ENCODE assay signal across 30 mouse cellular contexts in genomic region chr5:24798639-24799038, GRCm38 (mm10). TPM values are rescaled to one million over a fixed set of nuclear protein-coding genes. Genes with fewer than 3 reads are reported as not detected.
DNase-seq lines count a peak whose midpoint lies in the region; ATAC-seq and TF ChIP-seq lines count a peak whose summit lies in the region.
"Had no signal": no experiment of that assay in that cellular context is flagged by ENCODE, and none has a peak within 500 bp of the region (broad histone marks: within the 10 kb centered on the region; RNA-seq: fewer than 3 reads in every experiment).

No protein-coding gene starts in this region.

- ATAC-seq in liver, embryonic 11.5 days (replicated peaks; ENCODE audit: low FRiP score), result no peak
- ATAC-seq: forebrain, embryonic 15.5 days; liver, postnatal 0 days; Patski had no signal

- no peaks in the 10 kb centered on the region for H3K9me3 ChIP-seq in liver, embryonic 11.5 days (ENCODE audit: control insufficient read depth, low read length)
- H3K9me3 ChIP-seq: embryonic facial prominence, embryonic 13.5 days; forebrain, embryonic 15.5 days; G1E; heart, embryonic 15.5 days; hindbrain, embryonic 13.5 days; limb, embryonic 10.5 days; midbrain, embryonic 12.5 days; neural tube, embryonic 15.5 days had no signal

- H3K27me3 ChIP-seq in liver, adult 2 months (ENCODE audit: control insufficient read depth, insufficient read depth, low read length), result no peaks in the 10 kb centered on the region
- no peaks in the 10 kb centered on the region for H3K27me3 ChIP-seq in liver, embryonic 11.5 days (replicated peaks; ENCODE audit: control insufficient read depth, insufficient read depth, low read length)
- H3K27me3 ChIP-seq: CH12.LX; embryonic facial prominence, embryonic 13.5 days; forebrain, embryonic 15.5 days; heart, embryonic 15.5 days; hindbrain, embryonic 13.5 days; midbrain, embryonic 12.5 days; neural tube, embryonic 15.5 days; Patski had no signal

- H3K36me3 ChIP-seq in liver, adult 2 months (ENCODE audit: control insufficient read depth, insufficient read depth, low read length), result peaks cover 9% of the 10 kb centered on the region; the same call in 1 of the 2 replicates
- peaks cover 7% of the 10 kb centered on the region for H3K36me3 ChIP-seq in liver, embryonic 11.5 days (ENCODE audit: control insufficient read depth, insufficient read depth, low read length)

- no peak overlapping the region for H3K4me3 ChIP-seq in liver, adult 2 months (ENCODE audit: insufficient read depth, low read depth, low read length)
- H3K4me3 ChIP-seq in liver, embryonic 11.5 days (ENCODE audit: low read depth, low read length), result no peak overlapping the region
- H3K4me3 ChIP-seq: embryonic facial prominence, embryonic 13.5 days; forebrain, embryonic 15.5 days; heart, embryonic 15.5 days; hindbrain, embryonic 13.5 days; limb, embryonic 10.5 days; midbrain, embryonic 12.5 days; neural tube, embryonic 15.5 days had no signal

- WGBS in liver, adult 2 months, result 46% methylated on average over 10 of the region's 10 CpGs
- 83% methylated on average over 10 of the region's 10 CpGs for WGBS in liver, embryonic 11.5 days

- H3K4me2 ChIP-seq in liver, embryonic 11.5 days, result no peak overlapping the region
- H3K4me2 ChIP-seq: embryonic facial prominence, embryonic 13.5 days; forebrain, embryonic 15.5 days; heart, embryonic 15.5 days; hindbrain, embryonic 13.5 days; midbrain, embryonic 12.5 days; neural tube, embryonic 15.5 days had no signal

- no peaks in the 10 kb centered on the region for H3K79me2 ChIP-seq in liver, adult 2 months (ENCODE audit: control insufficient read depth, insufficient read depth, low read length)

- no peaks in the 10 kb centered on the region for H3K4me1 ChIP-seq in liver, adult 2 months (ENCODE audit: control insufficient read depth, insufficient read depth, low read length)
- peaks cover 6% of the 10 kb centered on the region; the same call in 1 of the 2 replicates for H3K4me1 ChIP-seq in liver, embryonic 11.5 days (replicated peaks; ENCODE audit: control insufficient read depth, insufficient read depth, low read length)
- H3K4me1 ChIP-seq: forebrain, embryonic 15.5 days; hindbrain, embryonic 13.5 days; midbrain, embryonic 12.5 days; neural tube, embryonic 15.5 days had no signal

- H3K27ac ChIP-seq in liver, adult 2 months (replicated peaks; ENCODE audit: insufficient read depth, low read depth, low read length), result no peak overlapping the region
- H3K27ac ChIP-seq in liver, embryonic 11.5 days (ENCODE audit: low read depth, low read length), result no peak overlapping the region
- H3K27ac ChIP-seq: embryonic facial prominence, embryonic 13.5 days; forebrain, embryonic 15.5 days; heart, embryonic 15.5 days; hindbrain, embryonic 13.5 days; kidney, postnatal 0 days; limb, embryonic 10.5 days; midbrain, embryonic 12.5 days; neural tube, embryonic 15.5 days had no signal

- TF ChIP-seq POLR2A in liver, adult 2 months (IDR thresholded peaks at IDR 0.05; ENCODE audit: extremely low read depth, insufficient read depth, low read length), result no peak

- DNase-seq in heart, adult 11 months, result peak; percentile 85
- DNase-seq in heart, adult 18-20 months, result no peak
- peak; percentile 66 for DNase-seq in liver, adult 2 months (ENCODE audit: extremely low read depth, low read depth, low spot score)
- no peak for DNase-seq in liver, embryonic 11.5 days (ENCODE audit: low spot score)
- DNase-seq in adrenal gland, postnatal 36 days, result peak; percentile 35 to 37
- no peak for DNase-seq in spleen, postnatal 36 days (ENCODE audit: low spot score in 2 of 2)
- no peak for DNase-seq in ovary, postnatal 36 days (ENCODE audit: low spot score)
- DNase-seq: B cell, adult 2 months; cerebellum, adult 18-20 months; cerebellum, postnatal 25 days; gastrocnemius, postnatal 10 days; kidney, adult 2 months; liver; liver, postnatal 0 days; lung, postnatal 14 days; right cerebral cortex, postnatal 14 days; thymus, postnatal 25 days had no signal

- no peak overlapping the region for H3K9ac ChIP-seq in liver, adult 2 months (ENCODE audit: low read depth, low read length)
- no peak overlapping the region for H3K9ac ChIP-seq in liver, embryonic 11.5 days (ENCODE audit: low read depth, low read length)
- H3K9ac ChIP-seq: embryonic facial prominence, embryonic 13.5 days; forebrain, embryonic 15.5 days; heart, embryonic 15.5 days; hindbrain, embryonic 13.5 days; liver, postnatal 0 days; midbrain, embryonic 12.5 days; neural tube, embryonic 15.5 days had no signal

- no peak for TF ChIP-seq CTCF in liver, adult 2 months (IDR thresholded peaks at IDR 0.05; ENCODE audit: low read depth, low read length)

RNA-seq across cellular contexts. Expression of gene Crygn, which starts 40.8 kb away (rescaled TPM):
- not detected for total RNA-seq in heart, adult 18-20 months (2021)
- 1.0 and 1.4 TPM in 2 replicates for total RNA-seq in liver, adult 2 months (2014; rRNA removed)
- 1.0 and 1.9 TPM in 2 replicates for polyA plus RNA-seq in liver, adult 2 months (2012; rRNA removed)
- not detected in 2 replicates for polyA plus RNA-seq in liver, embryonic 11.5 days (2014; fragmentation: Nextera tagmentation; extraction: Ambion mirVana)
- 1 to 10 TPM in 1 of 2 experiments, not detected in 1; 2.1 TPM for total RNA-seq in adrenal gland, postnatal 36 days (2021)
- total RNA-seq: G1E; gastrocnemius, postnatal 10 days; granulocyte monocyte progenitor cell, adult 5-6 weeks; megakaryocyte progenitor cell, adult 5-6 weeks had no signal
- polyA plus RNA-seq: midbrain, embryonic 12.5 days; Patski had no signal

RNA-seq across cellular contexts. Expression of gene Rheb, which starts 43.8 kb away (rescaled TPM):
- 10 to 100 TPM; 82.6 to 85.7 TPM for total RNA-seq in heart, adult 18-20 months (2021)
- total RNA-seq in liver, adult 2 months (2014; rRNA removed), result 31.3 and 31.7 TPM in 2 replicates
- 14.8 and 19.3 TPM in 2 replicates for polyA plus RNA-seq in liver, adult 2 months (2012; rRNA removed)
- polyA plus RNA-seq in liver, embryonic 11.5 days (2014; fragmentation: Nextera tagmentation; extraction: Ambion mirVana), result 168 and 169 TPM in 2 replicates
- 10 to 100 TPM; 80.8 to 88.1 TPM for total RNA-seq in adrenal gland, postnatal 36 days (2021)

Comparison
In these comparisons a context has a peak if more than half of its experiments do, and no peak if none do; other contexts are left out.
1. DNase-seq: peak in heart, adult 11 months (single experiment), liver, adult 2 months (single experiment) and adrenal gland, postnatal 36 days (2 of 2); none in heart, adult 18-20 months (0 of 2), liver, embryonic 11.5 days (single experiment), spleen, postnatal 36 days (0 of 2) and ovary, postnatal 36 days (single experiment).